Mouse (Mus musculus): ENCODE measurements around the gene Slc46a3. TPM values are rescaled to one million over a fixed set of nuclear protein-coding genes. Genes with fewer than 3 reads are reported as not detected.

Slc46a3 gene
- polyA plus RNA-seq, 1 experiment from 2014 or later, result 5.0 TPM

- WGBS, result 14% methylated on average over 14 of the region's 14 CpGs
- Histone ChIP-seq H3K27ac (ENCODE audit: low read length) (no peak overlapping the region), H3K27me3 (ENCODE audit: control insufficient read depth, insufficient read depth, low read depth, low read length) (no peaks in the 10 kb centered on the region), H3K9ac (ENCODE audit: low read length) (no peak overlapping the region), H3K4me2 (ENCODE audit: low read depth, low read length) (peak overlapping the region; percentile 36; the same call in 1 of the 2 replicates), H3K36me3 (ENCODE audit: control insufficient read depth, insufficient read depth, low read length) (no peaks in the 10 kb centered on the region), H3K4me3 (ENCODE audit: low read length) (peak overlapping the region; percentile 5; the same call in 1 of the 2 replicates), H3K4me1 (replicated peaks; ENCODE audit: control insufficient read depth, insufficient read depth, low read length) (peaks cover 6% of the 10 kb centered on the region; the same call in 1 of the 2 replicates), H3K9me3 (ENCODE audit: control insufficient read depth, low read length) (no peaks in the 10 kb centered on the region)
- ATAC-seq (ENCODE audit: low read depth), result peak; percentile 84
These were observed 61.8 kb downstream of the Slc46a3 start for GRCm38 (mm10) chr5:147832842-147833241.

GRCm38 (mm10) chr5:147828846-147829245, 65.8 kb downstream of the Slc46a3 start:
- WGBS, result 77% methylated on average over 8 of the region's 8 CpGs
- Histone ChIP-seq H3K9ac (ENCODE audit: low read length) (no peak overlapping the region), H3K9me3 (ENCODE audit: control insufficient read depth, low read length) (no peaks in the 10 kb centered on the region), H3K27ac (ENCODE audit: low read length) (no peak overlapping the region), H3K4me1 (replicated peaks; ENCODE audit: control insufficient read depth, insufficient read depth, low read length) (peaks cover 18% of the 10 kb centered on the region), H3K4me2 (ENCODE audit: low read depth, low read length) (no peak overlapping the region), H3K4me3 (ENCODE audit: low read length) (no peak overlapping the region), H3K36me3 (ENCODE audit: control insufficient read depth, insufficient read depth, low read length) (no peaks in the 10 kb centered on the region), H3K27me3 (ENCODE audit: control insufficient read depth, insufficient read depth, low read depth, low read length) (no peaks in the 10 kb centered on the region)
- ATAC-seq (ENCODE audit: low read depth), result no peak

Other genes with a start within 250 kb of the Slc46a3 start
- 15.6 and 16.7 TPM in 2 replicates for gene Flt1, start 168.8 kb downstream of the Slc46a3 start, polyA plus RNA-seq (2015; fragmentation: Nextera tagmentation; extraction: Ambion mirVana)
- 464 and 486 TPM in 2 replicates for gene Pomp, start 34.4 kb downstream of the Slc46a3 start, polyA plus RNA-seq (2015; fragmentation: Nextera tagmentation; extraction: Ambion mirVana)
- 9.3 and 9.6 TPM in 2 replicates for gene Mtus2, start 62.5 kb upstream of the Slc46a3 start, polyA plus RNA-seq (2015; fragmentation: Nextera tagmentation; extraction: Ambion mirVana)